Mouse (Mus musculus) spleen, adult 2 months (tissue): ENCODE results near the gene Nav2.

ENCODE experiments used
- CTCF ChIP-seq: fragments of 200-500 bp; IDR thresholded peaks from 2 replicates; pipeline ENCODE4 v1.5.1; 2011; ENCODE audit warnings: mild to moderate bottlenecking, inconsistent platforms; ENCODE audit not compliant: insufficient read depth, insufficient read length, insufficient replicate concordance; ENCODE audit errors: extremely low read depth
- POLR2A ChIP-seq: fragments of 200-500 bp; IDR thresholded peaks from 2 replicates; pipeline ENCODE4 v1.6.1; 2011; ENCODE audit warnings: low read depth, low read length, inconsistent platforms

DNA sequence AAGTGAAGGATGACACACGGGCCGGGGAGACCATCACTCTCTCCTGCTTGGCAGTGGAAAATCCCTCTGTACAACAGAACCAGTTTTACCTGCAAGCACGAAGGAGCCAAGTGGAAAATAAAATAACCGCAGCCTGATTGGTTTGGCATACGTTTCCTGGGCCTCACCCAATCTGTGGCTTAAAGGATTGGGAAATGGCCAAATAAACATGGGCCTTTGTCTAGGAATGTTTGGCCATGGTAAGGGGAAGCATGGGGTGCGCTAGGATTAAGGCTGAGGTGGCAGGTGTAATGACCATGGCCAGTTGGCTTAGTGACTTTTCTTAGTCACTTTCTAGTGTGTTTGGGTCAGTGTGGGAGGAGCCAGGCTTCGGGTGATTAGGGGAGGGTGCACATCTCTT lies 424.1 kb downstream of the Nav2 start:
- TF ChIP-seq CTCF: no peak
- no peak for TF ChIP-seq POLR2A
